Mouse (Mus musculus): ENCODE results near the gene Zcchc2. TPM values are rescaled to one million over a fixed set of nuclear protein-coding genes. Genes with fewer than 3 reads are reported as not detected.

Gene Zcchc2
- total and polyA plus RNA-seq, 2 experiments from 2014 or later = 2.7 to 18.9 TPM

DNA sequence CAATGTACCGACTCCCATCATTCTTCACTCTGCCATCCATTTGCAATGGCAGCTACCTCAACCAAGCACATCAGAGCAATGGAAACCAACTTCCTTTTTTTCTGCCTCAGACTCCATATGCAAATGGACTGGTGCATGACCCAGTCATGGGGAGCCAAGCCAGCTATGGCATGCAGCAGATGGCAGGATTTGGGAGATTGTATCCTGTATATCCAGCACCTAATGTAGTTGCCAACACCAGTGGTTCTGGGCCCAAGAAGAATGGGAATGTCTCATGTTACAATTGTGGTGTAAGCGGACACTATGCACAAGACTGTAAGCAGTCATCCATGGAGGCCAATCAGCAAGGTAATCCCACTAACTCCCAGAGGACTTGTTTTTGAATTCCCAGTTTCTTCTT lies 40.7 kb downstream of the Zcchc2 start:
- Histone ChIP-seq H3K9ac (replicated peaks; ENCODE audit: low read length, poor library complexity, severe bottlenecking) (no peak overlapping the region), H3K27me3 (ENCODE audit: insufficient read depth, low read length) (no peaks in the 10 kb centered on the region), H3K27ac (ENCODE audit: low read depth, low read length) (no peak overlapping the region), H3K4me2 (ENCODE audit: low read depth, low read length, poor library complexity, severe bottlenecking) (no peak overlapping the region), H3K36me3 (ENCODE audit: insufficient read depth, low read length) (peaks cover 51% of the 10 kb centered on the region), H3K4me3 (ENCODE audit: low read depth, low read length) (no peak overlapping the region), H3K9me3 (ENCODE audit: low read length) (no peaks in the 10 kb centered on the region), H3K4me1 (ENCODE audit: insufficient read depth, low read length) (no peaks in the 10 kb centered on the region)
- WGBS = 86% methylated on average over 2 of the region's 2 CpGs
- ATAC-seq (ENCODE audit: low FRiP score) (no peak), DNase-seq (ENCODE audit: low spot score) (no peak)
- TF ChIP-seq CTCF (IDR thresholded peaks at IDR 0.05) = no peak

DNA sequence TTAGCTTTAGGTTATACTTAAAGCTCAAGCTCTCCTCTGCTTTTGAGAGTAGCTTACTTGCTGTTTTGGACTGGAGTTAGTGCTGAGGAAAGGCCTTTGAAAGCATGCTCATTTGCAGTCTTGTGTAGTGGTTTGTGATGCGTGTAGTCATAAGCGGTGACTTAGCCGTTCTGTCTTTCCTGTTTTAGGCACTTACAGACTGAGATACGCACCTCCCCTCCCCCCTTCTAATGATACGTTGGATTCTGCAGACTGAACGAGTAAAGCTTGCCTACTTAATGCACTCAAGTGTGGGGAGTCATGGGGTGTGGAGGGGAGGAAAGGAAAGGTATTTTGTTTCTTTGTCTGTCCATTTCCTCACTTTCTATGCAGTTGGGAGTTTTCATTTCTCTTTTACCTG lies 41.7 kb downstream of the Zcchc2 start:
- Histone ChIP-seq H3K9me3 (ENCODE audit: low read length) (no peaks in the 10 kb centered on the region), H3K36me3 (ENCODE audit: insufficient read depth, low read length) (peaks cover 45% of the 10 kb centered on the region), H3K27ac (ENCODE audit: low read depth, low read length) (no peak overlapping the region), H3K9ac (replicated peaks; ENCODE audit: low read length, poor library complexity, severe bottlenecking) (no peak overlapping the region), H3K4me2 (ENCODE audit: low read depth, low read length, poor library complexity, severe bottlenecking) (no peak overlapping the region), H3K4me3 (ENCODE audit: low read depth, low read length) (no peak overlapping the region), H3K4me1 (ENCODE audit: insufficient read depth, low read length) (no peaks in the 10 kb centered on the region), H3K27me3 (ENCODE audit: insufficient read depth, low read length) (no peaks in the 10 kb centered on the region)
- WGBS = 70% methylated on average over 6 of the region's 6 CpGs
- TF ChIP-seq CTCF (IDR thresholded peaks at IDR 0.05) = no peak
- ATAC-seq (ENCODE audit: low FRiP score) (no peak), DNase-seq (ENCODE audit: low spot score) (peak; percentile 12)

DNA sequence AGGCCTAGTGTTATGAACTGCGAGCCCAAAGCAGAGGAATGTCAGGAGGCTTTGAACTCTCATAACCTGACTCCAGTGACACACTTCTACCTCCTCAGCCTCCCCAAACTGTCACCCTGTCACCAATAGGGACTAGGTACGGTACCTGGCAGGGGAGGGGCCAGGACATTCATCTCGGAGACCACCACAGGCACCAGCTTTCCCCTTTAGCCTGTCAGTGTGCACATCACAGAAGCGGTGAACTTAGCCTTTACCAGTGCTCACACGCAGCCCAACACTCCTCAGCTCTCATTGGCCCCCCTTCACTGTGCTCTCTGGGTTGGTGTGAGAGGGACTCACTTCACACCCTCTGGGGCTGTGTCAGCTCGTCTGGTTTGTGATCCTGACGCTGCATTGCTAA lies 44.6 kb downstream of the Zcchc2 start:
- peaks cover 34% of the 10 kb centered on the region for H3K36me3 ChIP-seq (ENCODE audit: insufficient read depth, low read length)
- H3K9me3 ChIP-seq (ENCODE audit: low read length) = no peaks in the 10 kb centered on the region
- H3K4me2 ChIP-seq (ENCODE audit: low read depth, low read length, poor library complexity, severe bottlenecking) = no peak overlapping the region
- 74% methylated on average over 7 of the region's 7 CpGs for WGBS
- no peak for ATAC-seq (ENCODE audit: low FRiP score)
- H3K9ac ChIP-seq (replicated peaks; ENCODE audit: low read length, poor library complexity, severe bottlenecking) = no peak overlapping the region
- no peak for TF ChIP-seq CTCF (IDR thresholded peaks at IDR 0.05)
- no peak overlapping the region for H3K27ac ChIP-seq (ENCODE audit: low read depth, low read length)
- no peaks in the 10 kb centered on the region for H3K27me3 ChIP-seq (ENCODE audit: insufficient read depth, low read length)
- H3K4me3 ChIP-seq (ENCODE audit: low read depth, low read length) = no peak overlapping the region
- no peak for DNase-seq (ENCODE audit: low spot score)
- H3K4me1 ChIP-seq (ENCODE audit: insufficient read depth, low read length) = no peaks in the 10 kb centered on the region

- 60% methylated on average over 19 of the region's 19 CpGs for WGBS
These were observed 46.8 kb downstream of the Zcchc2 start for GRCm38 (mm10) chr1:106036861-106037599.

GRCm38 (mm10) chr1:106039326-106039725 lies 49.1 kb downstream of the Zcchc2 start:
- no peaks in the 10 kb centered on the region for H3K9me3 ChIP-seq (ENCODE audit: low read length)
- ATAC-seq (ENCODE audit: low FRiP score) (0 out of 2 replicates have a peak, but pooled peaks have one; percentile 25), DNase-seq (ENCODE audit: low spot score) (peak; percentile 74)
- H3K27ac ChIP-seq (ENCODE audit: low read depth, low read length) = no peak overlapping the region
- H3K36me3 ChIP-seq (ENCODE audit: insufficient read depth, low read length) = no peaks in the 10 kb centered on the region
- no peaks in the 10 kb centered on the region for H3K27me3 ChIP-seq (ENCODE audit: insufficient read depth, low read length)
- TF ChIP-seq CTCF (IDR thresholded peaks at IDR 0.05) = peak; percentile 65
- H3K4me3 ChIP-seq (ENCODE audit: low read depth, low read length) = no peak overlapping the region
- 55% methylated on average over 6 of the region's 6 CpGs for WGBS
- H3K9ac ChIP-seq (replicated peaks; ENCODE audit: low read length, poor library complexity, severe bottlenecking) = no peak overlapping the region
- no peaks in the 10 kb centered on the region for H3K4me1 ChIP-seq (ENCODE audit: insufficient read depth, low read length)
- no peak overlapping the region for H3K4me2 ChIP-seq (ENCODE audit: low read depth, low read length, poor library complexity, severe bottlenecking)

More at GRCm38 (mm10) chr1:106036861-106037599, 46.8 kb downstream of the Zcchc2 start:
- Histone ChIP-seq H3K4me3 (ENCODE audit: low read depth, low read length) (no peak overlapping the region), H3K36me3 (ENCODE audit: insufficient read depth, low read length) (peaks cover 14% of the 10 kb centered on the region; the same call in 1 of the 2 replicates), H3K27ac (ENCODE audit: low read depth, low read length) (no peak overlapping the region), H3K4me1 (ENCODE audit: insufficient read depth, low read length) (no peaks in the 10 kb centered on the region), H3K27me3 (ENCODE audit: insufficient read depth, low read length) (no peaks in the 10 kb centered on the region), H3K9me3 (ENCODE audit: low read length) (no peaks in the 10 kb centered on the region), H3K9ac (replicated peaks; ENCODE audit: low read length, poor library complexity, severe bottlenecking) (no peak overlapping the region), H3K4me2 (ENCODE audit: low read depth, low read length, poor library complexity, severe bottlenecking) (no peak overlapping the region)
- DNase-seq (ENCODE audit: low spot score) (peak; percentile 77), ATAC-seq (ENCODE audit: low FRiP score) (peak; percentile 75)
- peak; percentile 83 for TF ChIP-seq CTCF (IDR thresholded peaks at IDR 0.05)

DNA sequence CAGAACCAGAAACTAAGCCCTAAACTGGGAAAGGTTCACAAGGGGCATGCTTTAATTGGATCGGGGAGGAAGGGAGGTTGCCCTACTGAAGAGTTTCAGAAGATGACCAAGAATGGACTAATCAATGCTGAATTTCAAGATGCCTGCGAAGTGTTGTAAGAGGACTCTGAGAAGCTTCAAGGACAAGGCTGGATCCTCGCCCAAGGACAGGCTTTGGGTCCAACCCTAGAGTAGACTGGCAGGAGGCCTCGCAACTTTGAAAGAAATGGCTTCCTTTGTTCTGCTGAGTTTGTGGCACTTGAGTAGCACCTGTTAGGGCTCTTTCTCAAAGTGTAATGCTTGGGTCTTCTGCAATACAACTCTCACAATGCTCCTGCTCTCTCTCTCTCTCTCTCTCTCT lies 50.1 kb downstream of the Zcchc2 start:
- no peak for ATAC-seq (ENCODE audit: low FRiP score)
- Histone ChIP-seq H3K9me3 (ENCODE audit: low read length) (no peaks in the 10 kb centered on the region), H3K36me3 (ENCODE audit: insufficient read depth, low read length) (no peaks in the 10 kb centered on the region), H3K4me1 (ENCODE audit: insufficient read depth, low read length) (no peaks in the 10 kb centered on the region), H3K9ac (replicated peaks; ENCODE audit: low read length, poor library complexity, severe bottlenecking) (no peak overlapping the region), H3K27ac (ENCODE audit: low read depth, low read length) (no peak overlapping the region), H3K27me3 (ENCODE audit: insufficient read depth, low read length) (no peaks in the 10 kb centered on the region), H3K4me2 (ENCODE audit: low read depth, low read length, poor library complexity, severe bottlenecking) (no peak overlapping the region), H3K4me3 (ENCODE audit: low read depth, low read length) (no peak overlapping the region)
- 95% methylated on average over 4 of the region's 4 CpGs for WGBS
- TF ChIP-seq CTCF (IDR thresholded peaks at IDR 0.05) = no peak
- DNase-seq (ENCODE audit: low spot score) = no peak

Measured in midbrain, postnatal 0 days (tissue).